Mouse (Mus musculus): ENCODE results near the gene Reck.

Reck gene

GRCm38 (mm10) chr4:43903690-43904089, 28.4 kb downstream of the Reck start:
- DNase-seq (ENCODE audit: low spot score), result no peak

GRCm38 (mm10) chr4:43906443-43906842, 31.1 kb downstream of the Reck start:
- peak; percentile 73 for DNase-seq (ENCODE audit: low spot score)

DNA sequence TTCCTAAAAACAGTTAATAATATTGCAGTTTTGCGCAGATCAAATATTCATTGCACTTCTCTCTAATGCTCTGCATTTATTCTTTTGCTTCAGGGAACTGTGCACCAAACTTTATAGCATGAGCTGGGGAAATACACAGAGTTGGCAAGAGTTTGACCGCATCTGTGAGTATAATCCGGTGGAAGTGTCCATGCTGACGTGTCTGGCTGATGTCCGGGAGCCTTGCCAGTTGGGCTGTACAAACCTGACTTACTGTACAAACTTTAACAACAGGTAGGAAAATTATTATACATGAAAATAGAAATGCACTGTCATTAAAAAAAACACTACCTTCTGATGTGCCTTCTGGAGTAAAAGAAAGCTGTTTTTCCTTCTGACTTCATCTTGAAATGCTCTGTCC, 42.9 kb downstream of the Reck start:
- DNase-seq (ENCODE audit: low spot score), result no peak

GRCm38 (mm10) chr4:43920602-43921001, 45.3 kb downstream of the Reck start:
- no peak for DNase-seq (ENCODE audit: low spot score)

DNA sequence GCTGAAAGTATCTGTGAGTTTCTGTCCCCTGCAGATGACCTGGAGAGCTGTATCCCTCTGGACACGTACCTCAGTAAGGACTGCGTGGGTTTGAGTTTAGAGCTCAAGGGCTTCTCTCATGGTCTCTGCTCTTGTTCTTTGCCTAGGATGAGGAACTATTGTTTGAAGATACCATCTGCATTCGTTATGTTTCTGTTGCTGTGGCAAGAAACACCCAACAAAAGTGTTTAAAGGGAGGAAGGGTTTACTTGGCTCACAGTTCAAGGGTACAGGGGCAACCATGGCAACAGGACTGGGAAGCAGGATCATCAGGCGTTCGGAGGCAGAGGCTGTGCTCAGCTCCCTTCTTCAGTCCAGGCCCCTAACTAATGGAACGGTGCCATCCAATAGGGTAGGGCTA, 49.8 kb downstream of the Reck start:
- DNase-seq (ENCODE audit: low spot score), result no peak

- peak; percentile 92 for DNase-seq (ENCODE audit: low spot score)
Measured at GRCm38 (mm10) chr4:43925779-43926178, 50.4 kb downstream of the Reck start.

GRCm38 (mm10) chr4:43927826-43928225, 52.5 kb downstream of the Reck start:
- no peak for DNase-seq (ENCODE audit: low spot score)

DNA sequence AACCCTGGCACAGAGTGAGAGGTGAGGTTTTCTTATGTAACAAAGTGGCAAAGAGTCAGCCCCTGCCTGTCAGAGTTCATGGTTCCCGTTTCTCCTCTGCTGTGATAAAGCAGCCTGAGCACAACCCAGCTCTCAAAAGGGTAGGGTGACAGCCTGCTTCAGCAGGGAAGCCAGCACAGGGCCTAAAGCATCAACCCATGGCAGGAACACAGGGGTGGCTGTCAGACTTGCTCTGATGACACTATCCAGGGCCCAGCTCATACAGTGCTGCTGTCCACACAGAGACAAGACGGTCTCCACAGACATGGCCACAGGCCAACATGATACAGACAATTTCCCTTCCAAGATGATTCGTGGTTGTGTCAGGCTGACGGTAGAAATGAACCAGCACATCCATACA, 56.5 kb downstream of the Reck start:
- DNase-seq (ENCODE audit: low spot score), result peak; percentile 11

DNA sequence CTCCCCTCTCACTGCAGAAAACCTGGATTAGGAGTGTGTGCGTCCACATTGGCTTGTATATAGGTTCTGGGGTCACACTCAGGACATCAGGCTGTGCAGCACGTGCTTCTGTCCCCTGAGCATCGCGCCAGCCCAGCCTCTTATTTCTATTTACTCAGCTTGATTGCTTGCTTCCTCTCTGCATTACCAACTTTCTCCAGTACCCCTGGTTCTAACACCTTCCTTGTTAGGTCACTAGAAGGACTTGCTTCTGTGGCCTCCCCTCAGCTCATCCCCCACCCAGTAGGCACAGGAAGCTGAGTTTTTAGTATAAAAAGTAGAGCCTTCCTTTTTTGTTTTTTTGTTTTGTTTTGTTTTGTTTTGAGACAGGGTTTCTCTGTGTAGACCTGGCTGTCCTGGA, 60.9 kb downstream of the Reck start:
- no peak for DNase-seq (ENCODE audit: low spot score)

- no peak for DNase-seq (ENCODE audit: low spot score)
Measured at GRCm38 (mm10) chr4:43936749-43937674, 61.7 kb downstream of the Reck start.

GRCm38 (mm10) chr4:43941315-43941714, 66.0 kb downstream of the Reck start:
- DNase-seq (ENCODE audit: low spot score), result no peak

DNA sequence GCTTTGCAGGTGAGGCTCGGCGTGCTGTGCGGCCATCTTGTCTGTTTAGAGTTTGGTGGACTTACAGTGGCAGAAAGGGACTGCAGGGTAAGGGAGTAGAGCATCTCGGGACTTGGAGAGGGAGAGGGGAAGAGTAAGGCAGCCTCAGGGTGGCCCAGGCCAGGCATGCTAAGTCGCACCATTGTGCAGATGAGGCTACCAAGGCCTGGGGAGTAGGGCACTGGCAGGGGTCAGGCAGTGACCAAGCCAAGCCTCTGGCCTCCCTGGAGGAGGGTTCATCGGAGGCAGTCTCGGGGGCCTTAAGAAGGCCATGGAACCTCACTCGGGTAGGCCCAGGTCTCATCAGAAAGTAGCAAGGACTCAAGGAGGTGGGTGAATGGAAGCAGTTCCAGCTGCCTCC, 67.1 kb downstream of the Reck start:
- no peak for DNase-seq (ENCODE audit: low spot score)

DNA sequence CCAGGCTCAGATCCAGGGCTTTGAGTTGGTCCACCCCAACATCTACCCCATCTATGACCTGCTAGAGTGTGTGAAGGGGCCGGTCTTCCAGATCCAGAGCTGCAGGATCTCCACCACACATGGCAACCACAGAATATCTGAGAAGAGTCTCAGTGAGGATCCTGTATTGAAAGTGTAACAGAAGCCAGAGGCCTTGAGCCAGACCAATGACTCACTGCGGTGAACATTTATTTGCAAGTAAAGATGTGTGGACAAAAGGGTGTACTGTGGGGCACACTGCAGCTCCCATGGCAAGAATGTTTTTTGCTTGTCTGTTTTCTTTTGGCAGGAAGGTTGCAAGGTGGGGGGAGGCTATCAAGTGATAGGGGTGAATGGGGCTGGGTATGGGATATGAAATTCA, 72.2 kb downstream of the Reck start:
- no peak for DNase-seq (ENCODE audit: low spot score)

GRCm38 (mm10) chr4:43957292-43957845, 82.0 kb downstream of the Reck start, which contains the start of gene Glipr2:
Gene Glipr2, plus strand, starts transcription at chr4:43957401.
- DNase-seq (ENCODE audit: low spot score), result peak; percentile 88

DNA sequence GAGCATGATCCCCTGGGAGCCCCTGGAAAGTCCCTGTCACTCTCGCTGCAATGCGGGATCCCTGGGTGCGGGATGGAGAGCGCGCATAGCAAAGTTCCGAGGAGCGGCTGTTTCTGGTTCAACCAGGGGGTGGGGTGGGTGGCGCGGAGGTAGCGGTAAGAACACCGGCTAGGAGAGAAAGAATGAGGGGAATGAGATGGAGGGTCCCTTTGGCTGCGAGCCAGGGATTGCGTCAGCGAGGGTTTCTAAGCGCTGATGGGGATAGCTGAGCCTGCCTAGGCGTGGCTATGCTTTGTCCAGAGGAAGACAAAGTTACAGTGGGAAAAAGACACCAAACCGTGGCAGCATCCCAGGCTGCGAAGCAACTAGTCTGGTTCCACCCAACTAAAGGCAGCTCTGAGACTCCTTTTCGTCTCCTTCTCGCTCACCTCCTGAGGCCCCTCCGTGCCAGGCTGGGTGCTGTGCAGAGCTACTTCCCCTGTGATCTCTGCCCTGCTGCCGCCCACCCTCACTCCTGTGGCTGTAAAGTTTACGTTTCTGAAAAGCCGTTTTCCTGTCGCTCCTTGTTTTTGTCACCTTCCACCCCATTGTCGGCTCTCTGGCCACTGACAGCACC, 82.6 kb downstream of the Reck start:
- peak; percentile 47 for DNase-seq (ENCODE audit: low spot score)

DNA sequence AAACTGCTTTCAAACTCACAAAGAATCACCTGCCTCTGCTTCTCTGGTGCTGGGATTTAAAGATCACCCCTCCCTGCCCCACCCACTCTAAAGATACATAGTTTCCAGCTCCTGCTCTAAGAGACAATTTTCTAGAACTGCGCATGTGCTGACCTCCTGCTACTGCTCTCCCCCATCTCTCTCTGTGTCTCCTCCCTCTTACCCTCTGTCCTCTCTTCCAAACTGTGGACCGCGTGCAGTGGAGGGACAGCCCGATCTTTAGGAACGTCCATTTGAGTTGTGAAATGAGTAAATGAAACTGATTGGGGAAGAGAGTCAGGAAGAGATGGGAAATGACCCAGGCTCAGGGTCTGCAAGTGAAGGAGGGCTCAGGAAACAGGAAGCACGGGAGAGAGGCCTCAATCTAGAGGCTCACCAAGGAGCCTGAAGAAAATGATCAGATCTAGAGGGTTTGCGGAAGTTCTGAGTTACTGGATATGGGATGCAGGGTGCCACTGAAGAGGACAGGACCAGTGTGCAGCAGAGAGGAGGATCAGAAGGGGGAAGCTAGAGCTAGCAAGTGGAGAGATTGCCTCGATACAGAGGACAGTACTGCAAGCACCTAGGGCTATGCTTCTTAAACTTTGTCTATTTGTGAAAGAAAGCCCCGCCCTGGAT, 84.3 kb downstream of the Reck start:
- peak; percentile 29 for DNase-seq (ENCODE audit: low spot score)

GRCm38 (mm10) chr4:43960207-43960606, 84.9 kb downstream of the Reck start:
- no peak for DNase-seq (ENCODE audit: low spot score)

DNA sequence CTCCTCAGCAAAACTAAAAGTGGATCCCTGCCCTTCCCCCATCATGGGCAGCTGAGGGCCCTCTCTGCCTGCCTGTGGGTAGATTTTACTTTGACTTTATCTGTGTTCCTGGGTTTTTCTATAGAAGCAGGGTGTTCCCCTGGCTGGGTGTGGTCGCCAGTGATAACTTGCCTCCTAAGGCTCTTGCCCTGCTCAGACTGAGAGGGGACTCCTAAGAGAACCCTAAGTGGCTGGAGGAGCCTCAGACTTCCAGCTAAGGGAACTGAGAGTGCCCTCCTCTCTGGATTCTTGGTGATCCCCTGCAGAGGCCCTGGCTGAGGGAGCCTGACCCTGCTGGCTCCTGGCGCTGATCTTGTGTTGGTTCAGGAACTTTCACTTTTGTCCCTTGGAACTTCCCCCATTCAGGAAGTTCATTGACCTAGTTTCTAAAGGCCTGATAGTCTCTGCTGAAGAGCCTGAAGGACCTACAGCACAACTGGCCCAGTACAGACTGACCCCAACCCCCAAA, 89.0 kb downstream of the Reck start:
- DNase-seq (ENCODE audit: low spot score), result peak; percentile 60

DNA sequence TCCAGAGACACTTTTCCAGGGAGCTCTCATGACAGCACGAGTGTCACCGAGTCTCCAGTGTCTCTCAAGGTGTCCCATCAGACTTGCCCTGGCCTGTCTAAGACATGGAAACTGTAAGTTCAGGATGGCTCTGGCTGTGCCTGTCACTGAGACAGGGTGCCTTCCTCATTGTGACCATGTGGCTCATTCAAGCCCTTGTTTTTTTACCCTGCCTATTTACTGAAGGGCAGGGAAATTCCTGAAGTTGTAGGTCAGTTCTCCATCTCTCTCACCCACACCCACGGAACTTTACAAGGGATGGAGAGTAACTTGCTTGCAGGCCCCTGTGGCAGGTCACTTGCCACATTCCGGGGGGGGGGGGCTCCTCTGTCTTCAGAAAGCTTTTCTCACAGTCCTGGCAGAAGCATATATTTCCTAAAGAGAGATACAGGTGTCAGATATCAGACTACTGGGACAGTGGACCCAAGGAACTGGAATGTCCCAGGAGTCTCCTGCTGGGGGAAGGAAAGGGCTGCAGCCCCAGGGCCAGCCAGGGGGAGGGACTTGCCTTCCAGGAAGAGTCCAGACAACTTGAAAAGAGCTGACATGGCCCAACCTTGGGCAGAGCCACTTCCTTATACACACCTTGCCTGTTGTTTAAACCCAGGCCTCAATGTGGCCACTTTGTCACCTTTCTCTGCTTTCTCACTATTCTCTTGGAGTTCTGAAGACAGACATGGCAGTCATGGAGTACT, 89.8 kb downstream of the Reck start:
- DNase-seq (ENCODE audit: low spot score), result no peak

DNA sequence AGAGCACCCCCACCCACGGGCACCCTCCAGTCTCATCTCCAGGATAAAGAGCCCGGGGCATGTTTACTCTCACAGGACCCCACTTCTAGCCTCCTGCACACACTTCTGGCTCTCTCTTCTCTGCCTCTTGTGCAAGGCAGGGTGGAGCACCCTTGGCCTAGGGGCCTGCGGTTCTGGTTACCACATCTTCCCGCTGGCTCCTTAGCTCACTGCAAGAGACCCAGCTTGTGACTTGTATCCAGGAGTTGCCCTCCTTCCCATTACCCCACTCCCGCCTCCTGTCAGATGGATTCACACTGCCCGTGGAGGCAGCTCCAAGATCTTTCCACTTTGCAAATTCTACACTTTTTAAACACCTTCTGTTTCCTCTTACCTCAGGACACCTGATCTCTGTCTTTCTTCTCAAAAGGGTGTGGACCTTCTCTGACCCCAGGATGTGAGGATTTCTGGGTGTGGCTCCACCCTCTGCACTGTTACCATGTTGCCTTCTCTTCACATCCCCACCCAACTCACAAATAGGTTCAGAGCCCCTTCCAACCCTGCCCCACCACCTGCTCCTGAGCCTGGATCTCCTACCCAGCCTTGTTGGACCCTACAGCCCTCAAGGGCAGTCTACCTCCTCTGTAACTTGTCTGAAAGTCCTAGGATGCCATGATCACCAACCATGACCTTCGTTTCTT, 90.7 kb downstream of the Reck start:
- DNase-seq (ENCODE audit: low spot score), result peak; percentile 30

DNA sequence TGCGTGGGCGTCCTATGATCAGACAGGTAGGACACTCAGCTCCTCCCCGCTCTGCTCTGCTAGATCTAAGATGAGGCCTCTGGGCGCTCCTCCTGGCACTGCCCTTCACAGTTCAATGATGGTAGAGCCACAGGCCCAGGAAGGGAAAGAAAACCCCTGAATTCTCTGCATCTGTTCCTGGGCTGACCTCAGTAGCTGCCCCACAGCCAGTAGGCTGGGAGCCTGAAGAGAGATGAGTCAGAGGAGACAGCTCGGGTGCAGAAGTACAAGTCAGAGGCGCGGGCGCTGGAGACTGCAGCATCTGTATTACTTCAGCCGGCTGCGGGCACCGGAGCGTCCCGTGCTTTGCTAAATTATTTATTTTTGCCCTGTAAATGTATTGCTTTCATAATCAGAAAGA, 93.3 kb downstream of the Reck start:
- DNase-seq (ENCODE audit: low spot score), result peak; percentile 42

Measured in adipocyte (in vitro differentiated cells).